Mouse (Mus musculus) ES-E14 (cell line): ENCODE measurements around the gene Sf3a1.

Experiments
- HCFC1 ChIP-seq: IDR thresholded peaks from 2 replicates; pipeline ENCODE4 v1.6.1; 2012; ENCODE audit warnings: low read length, inconsistent platforms, borderline replicate concordance; ENCODE audit not compliant: insufficient read depth
- MAFK ChIP-seq: IDR thresholded peaks from 2 replicates; pipeline ENCODE4 v1.6.1; 2014; ENCODE audit warnings: mild to moderate bottlenecking, low read depth, low read length, inconsistent platforms; ENCODE audit not compliant: insufficient read depth
- ZNF384 ChIP-seq: IDR thresholded peaks from 2 replicates; pipeline ENCODE4 v1.6.1; 2012; ENCODE audit warnings: low read depth, low read length, inconsistent platforms

DNA sequence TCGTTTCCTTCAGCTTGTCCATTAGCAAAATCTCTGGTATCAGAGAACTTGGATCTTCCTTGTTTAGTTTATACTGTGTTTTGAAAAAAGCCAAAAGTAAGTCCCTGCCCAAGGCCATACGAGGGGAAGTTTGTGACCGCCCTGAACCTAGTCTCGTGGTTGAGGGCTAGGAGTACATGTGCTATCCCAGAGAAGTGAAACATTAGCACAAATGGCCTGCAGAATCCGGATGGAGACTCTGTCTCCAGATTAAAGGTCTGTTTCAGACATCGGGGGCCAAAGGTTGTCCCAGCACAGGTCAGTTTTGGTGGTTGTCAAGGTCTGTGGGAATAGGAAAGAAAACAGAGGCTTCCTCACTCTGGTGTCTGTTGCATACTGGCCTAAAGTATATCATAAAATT is 29.0 kb downstream of the Sf3a1 start:
- no peak for TF ChIP-seq MAFK
- no peak for TF ChIP-seq HCFC1
- TF ChIP-seq ZNF384: no peak
